Mouse (Mus musculus) kidney, adult 2 months (tissue): ENCODE results near the gene Ccdc6.

Experiments
- CTCF ChIP-seq: fragments of 200-500 bp; conservative IDR thresholded peaks from 2 replicates; pipeline ENCODE4 v1.5.1; 2011; ENCODE audit warnings: low read depth, mild to moderate bottlenecking, control low read depth, low read length, moderate library complexity, mixed read lengths; ENCODE audit not compliant: insufficient read depth, insufficient read length
- POLR2A ChIP-seq: fragments of 200-500 bp; IDR thresholded peaks from one replicate; pipeline ENCODE4 v1.6.1; 2011; ENCODE audit warnings: low read depth, low read length, control low read depth

DNA sequence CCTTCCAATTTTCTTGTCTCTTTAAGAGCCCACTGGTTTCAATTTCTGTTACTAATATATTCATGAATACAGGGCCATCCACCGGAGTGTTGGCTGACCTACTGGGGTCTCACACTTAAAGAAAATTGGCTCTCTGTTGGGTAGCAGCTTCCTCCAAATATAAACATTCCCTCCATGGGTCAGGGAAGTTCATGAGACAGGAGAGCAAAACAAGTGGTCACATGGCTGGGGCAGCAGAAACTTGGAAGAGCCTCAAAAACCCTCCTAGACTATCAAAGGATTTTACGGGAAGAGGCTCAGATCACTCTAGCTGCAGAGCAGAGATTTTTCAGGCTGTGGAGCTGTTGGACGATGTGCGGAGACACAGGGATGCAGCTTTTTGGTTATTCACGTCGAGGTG, 128.8 kb downstream of the Ccdc6 start:
- no peak for TF ChIP-seq CTCF
- TF ChIP-seq POLR2A = no peak
